Comparison of ENCODE assay signal across 8 mouse cellular contexts in the genomic region with DNA sequence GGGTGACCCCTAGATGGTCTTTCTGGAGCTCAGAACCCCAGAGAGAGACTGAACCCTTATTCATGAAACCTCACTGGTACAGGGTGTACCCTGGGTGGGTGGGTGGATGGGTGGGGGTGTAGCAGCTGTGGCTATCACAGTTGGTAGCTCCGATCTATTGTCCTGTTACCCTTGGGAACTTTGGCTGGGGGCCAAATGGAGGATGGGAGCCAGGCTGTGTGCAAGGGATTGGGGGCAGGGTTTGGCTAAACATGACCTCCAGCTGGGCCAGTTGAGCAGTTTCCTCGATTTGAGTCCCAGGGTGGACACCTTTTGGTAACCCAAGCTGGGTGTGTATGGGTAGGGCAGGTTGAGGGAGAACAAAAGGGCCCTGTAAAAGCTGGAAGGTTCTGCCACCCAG. TPM values are rescaled to one million over a fixed set of nuclear protein-coding genes. Genes with fewer than 3 reads are reported as not detected.
DNase-seq lines count a peak whose midpoint lies in the region; ATAC-seq and TF ChIP-seq lines count a peak whose summit lies in the region.

No protein-coding gene starts in this region.

- TF ChIP-seq CTCF in kidney, postnatal 0 days (IDR thresholded peaks at IDR 0.05; ENCODE audit: low read depth) = no peak

- peaks cover 27% of the 10 kb centered on the region for H3K36me3 ChIP-seq in heart, embryonic 12.5 days
- peaks cover 20% of the 10 kb centered on the region; the same call in 1 of the 2 replicates for H3K36me3 ChIP-seq in kidney, postnatal 0 days (ENCODE audit: insufficient read depth, low read length)
- H3K36me3 ChIP-seq in midbrain, embryonic 15.5 days (replicated peaks) = peaks cover 13% of the 10 kb centered on the region

- 42% methylated on average over 2 of the region's 2 CpGs for WGBS in heart, embryonic 12.5 days
- WGBS in kidney, postnatal 0 days = 16% methylated on average over 2 of the region's 2 CpGs
- WGBS in midbrain, embryonic 15.5 days = 48% methylated on average over 2 of the region's 2 CpGs

- no peak overlapping the region for H3K27ac ChIP-seq in heart, embryonic 12.5 days (ENCODE audit: poor library complexity, severe bottlenecking)
- 0 out of 2 replicates have a peak overlapping the region, but pooled peaks have one; percentile 39 for H3K27ac ChIP-seq in kidney, postnatal 0 days
- H3K27ac ChIP-seq in midbrain, embryonic 15.5 days = no peak overlapping the region

- H3K4me1 ChIP-seq in heart, embryonic 12.5 days (replicated peaks) = peaks cover 55% of the 10 kb centered on the region
- peaks cover 40% of the 10 kb centered on the region for H3K4me1 ChIP-seq in kidney, postnatal 0 days (replicated peaks; ENCODE audit: insufficient read depth, low read length)
- H3K4me1 ChIP-seq in midbrain, embryonic 15.5 days = peaks cover 68% of the 10 kb centered on the region

- peak overlapping the region; percentile 30; the same call in 1 of the 2 replicates for H3K4me2 ChIP-seq in heart, embryonic 12.5 days
- H3K4me2 ChIP-seq in kidney, postnatal 0 days (ENCODE audit: low read length) = peak overlapping the region; percentile 99
- H3K4me2 ChIP-seq in midbrain, embryonic 15.5 days = peak overlapping the region; percentile 99

- no peak overlapping the region for H3K9ac ChIP-seq in heart, embryonic 12.5 days
- H3K9ac ChIP-seq in kidney, postnatal 0 days (ENCODE audit: low read depth, low read length) = no peak overlapping the region
- peak overlapping the region; percentile 7 for H3K9ac ChIP-seq in midbrain, embryonic 15.5 days

- no peak for ATAC-seq in heart, embryonic 12.5 days (ENCODE audit: insufficient number of reproducible peaks, low FRiP score)
- ATAC-seq in kidney, postnatal 0 days (replicated peaks; ENCODE audit: low FRiP score, low read depth) = no peak
- no peak for ATAC-seq in midbrain, embryonic 15.5 days (replicated peaks)

- peaks cover 18% of the 10 kb centered on the region for H3K27me3 ChIP-seq in heart, embryonic 12.5 days (replicated peaks)
- H3K27me3 ChIP-seq in kidney, postnatal 0 days (ENCODE audit: insufficient read depth, low read length) = no peaks in the 10 kb centered on the region
- H3K27me3 ChIP-seq in midbrain, embryonic 15.5 days (replicated peaks) = peaks cover 8% of the 10 kb centered on the region; the same call in 1 of the 2 replicates

- peak; percentile 79 to 85 for DNase-seq in layer of hippocampus, adult 8-10 months (ENCODE audit: low spot score in 2 of 2)
- DNase-seq in layer of hippocampus, adult 9-10 months (ENCODE audit: low spot score) = no peak
- peak; percentile 72 to 79 for DNase-seq in cerebellum, adult 18-20 months
- no peak for DNase-seq in kidney, postnatal 0 days (ENCODE audit: low spot score)
- no peak for DNase-seq in thymus, postnatal 4 days
- DNase-seq in thymus, postnatal 14 days = no peak

- no peaks in the 10 kb centered on the region for H3K9me3 ChIP-seq in heart, embryonic 12.5 days (replicated peaks)
- H3K9me3 ChIP-seq in kidney, postnatal 0 days (replicated peaks; ENCODE audit: low read length) = no peaks in the 10 kb centered on the region
- H3K9me3 ChIP-seq in midbrain, embryonic 15.5 days = no peaks in the 10 kb centered on the region

- H3K4me3 ChIP-seq in heart, embryonic 12.5 days = no peak overlapping the region
- no peak overlapping the region for H3K4me3 ChIP-seq in kidney, postnatal 0 days (replicated peaks; ENCODE audit: low read depth, low read length)
- no peak overlapping the region for H3K4me3 ChIP-seq in midbrain, embryonic 15.5 days

RNA-seq across cellular contexts. Expression of a gene that starts 4.3 kb away (rescaled TPM):
- total RNA-seq in layer of hippocampus, adult 8-10 months (2022) = 10 to 100 TPM; 19.9 to 27.8 (median 24.3) TPM
- 4.9 and 5.1 TPM in 2 replicates for polyA plus RNA-seq in heart, embryonic 12.5 days (2016; fragmentation: Nextera tagmentation; extraction: Ambion mirVana)
- polyA plus RNA-seq in kidney, postnatal 0 days (2015; fragmentation: Nextera tagmentation; extraction: Ambion mirVana) = 17.1 and 18.0 TPM in 2 replicates
- 16.7 and 16.9 TPM in 2 replicates for polyA plus RNA-seq in midbrain, embryonic 15.5 days (2015; fragmentation: Nextera tagmentation; extraction: Ambion mirVana)

RNA-seq across cellular contexts. Expression of a gene that starts 5.5 kb away (rescaled TPM):
- total RNA-seq in layer of hippocampus, adult 8-10 months (2022) = 10 to 100 TPM; 59.0 to 71.0 (median 64.3) TPM
- 131 and 133 TPM in 2 replicates for polyA plus RNA-seq in heart, embryonic 12.5 days (2016; fragmentation: Nextera tagmentation; extraction: Ambion mirVana)
- polyA plus RNA-seq in kidney, postnatal 0 days (2015; fragmentation: Nextera tagmentation; extraction: Ambion mirVana) = 172 TPM in 2 replicates
- polyA plus RNA-seq in midbrain, embryonic 15.5 days (2015; fragmentation: Nextera tagmentation; extraction: Ambion mirVana) = 186 and 197 TPM in 2 replicates

RNA-seq across cellular contexts. Expression of a gene that starts 5.6 kb away (rescaled TPM):
- 100 to 1,000 TPM in 2 of 4 experiments, 10 to 100 TPM in 2; 87.9 to 110 (median 99.0) TPM for total RNA-seq in layer of hippocampus, adult 8-10 months (2022)
- polyA plus RNA-seq in heart, embryonic 12.5 days (2016; fragmentation: Nextera tagmentation; extraction: Ambion mirVana) = 83.4 and 87.7 TPM in 2 replicates
- 79.4 and 84.0 TPM in 2 replicates for polyA plus RNA-seq in kidney, postnatal 0 days (2015; fragmentation: Nextera tagmentation; extraction: Ambion mirVana)
- polyA plus RNA-seq in midbrain, embryonic 15.5 days (2015; fragmentation: Nextera tagmentation; extraction: Ambion mirVana) = 153 and 157 TPM in 2 replicates

RNA-seq across cellular contexts. Expression of a gene that starts 11.5 kb away (rescaled TPM):
- total RNA-seq in layer of hippocampus, adult 8-10 months (2022) = 10 to 100 TPM; 27.0 to 44.4 (median 33.9) TPM
- polyA plus RNA-seq in heart, embryonic 12.5 days (2016; fragmentation: Nextera tagmentation; extraction: Ambion mirVana) = 18.3 and 19.1 TPM in 2 replicates
- 42.6 and 46.7 TPM in 2 replicates for polyA plus RNA-seq in kidney, postnatal 0 days (2015; fragmentation: Nextera tagmentation; extraction: Ambion mirVana)
- 13.8 and 15.4 TPM in 2 replicates for polyA plus RNA-seq in midbrain, embryonic 15.5 days (2015; fragmentation: Nextera tagmentation; extraction: Ambion mirVana)

RNA-seq across cellular contexts. Expression of a gene that starts 20.1 kb away (rescaled TPM):
- 1 to 10 TPM; 3.3 to 5.5 (median 4.4) TPM for total RNA-seq in layer of hippocampus, adult 8-10 months (2022)
- polyA plus RNA-seq in heart, embryonic 12.5 days (2016; fragmentation: Nextera tagmentation; extraction: Ambion mirVana) = 2.6 and 3.2 TPM in 2 replicates
- polyA plus RNA-seq in kidney, postnatal 0 days (2015; fragmentation: Nextera tagmentation; extraction: Ambion mirVana) = 2.7 and 3.7 TPM in 2 replicates
- 6.2 and 8.4 TPM in 2 replicates for polyA plus RNA-seq in midbrain, embryonic 15.5 days (2015; fragmentation: Nextera tagmentation; extraction: Ambion mirVana)

Comparison
In these comparisons a context has a peak if more than half of its experiments do, and no peak if none do; other contexts are left out.
1. DNase-seq: peak in layer of hippocampus, adult 8-10 months (2 of 2) and cerebellum, adult 18-20 months (2 of 2); none in layer of hippocampus, adult 9-10 months (single experiment), kidney, postnatal 0 days (single experiment), thymus, postnatal 4 days (single experiment) and thymus, postnatal 14 days (single experiment).
2. H3K4me2 ChIP-seq: peak in every context shown above with its lines; median percentile 99 in kidney, postnatal 0 days; 99 in midbrain, embryonic 15.5 days; 30 in heart, embryonic 12.5 days.